Mouse (Mus musculus) testis, adult 2 months (tissue): Measurements from ENCODE around the gene Ssc5d. TPM values are rescaled to one million over a fixed set of nuclear protein-coding genes. Genes with fewer than 3 reads are reported as not detected.
A peak's percentile ranks its signal among the peaks of the same experiment; 100 is the strongest.

Experiments used
- H3K27ac ChIP-seq: fragments of 200-500 bp; 2 replicates; pipeline ENCODE4 v1.5.1; 2012; ENCODE audit warnings: low read depth, low read length; ENCODE audit not compliant: control insufficient read depth, insufficient read depth
- H3K27me3 ChIP-seq: fragments of 200-500 bp; 2 replicates; pipeline ENCODE4 v1.6.1; 2012; ENCODE audit warnings: mild to moderate bottlenecking, low read length, moderate library complexity; ENCODE audit not compliant: control insufficient read depth, insufficient read depth
- H3K36me3 ChIP-seq: fragments of 200-500 bp; 2 replicates; pipeline ENCODE4 v1.6.1; 2012; ENCODE audit warnings: mild to moderate bottlenecking, low read length; ENCODE audit not compliant: control insufficient read depth, insufficient read depth
- H3K4me1 ChIP-seq: fragments of 200-500 bp; 2 replicates; pipeline ENCODE4 v1.6.1; 2012; ENCODE audit warnings: low read length; ENCODE audit not compliant: control insufficient read depth, insufficient read depth
- H3K4me3 ChIP-seq: fragments of 200-500 bp; 2 replicates; pipeline ENCODE4 v1.5.1; 2012; ENCODE audit warnings: low read depth, mild to moderate bottlenecking, low read length, moderate library complexity, mixed read lengths; ENCODE audit not compliant: control insufficient read depth
- CTCF ChIP-seq: fragments of 200-500 bp; IDR thresholded peaks from 2 replicates; pipeline ENCODE4 v1.5.1; 2012; ENCODE audit warnings: low read depth, mild to moderate bottlenecking, inconsistent platforms, low read length, moderate library complexity; ENCODE audit not compliant: control insufficient read depth, insufficient read depth, insufficient replicate concordance
- POLR2A ChIP-seq: fragments of 200-500 bp; IDR thresholded peaks from 2 replicates; pipeline ENCODE4 v1.6.1; 2012; ENCODE audit warnings: low read depth, mild to moderate bottlenecking, inconsistent platforms, low read length, moderate library complexity; ENCODE audit not compliant: control insufficient read depth
- polyA plus RNA-seq: library from polyadenylated mRNA; depleted of rRNA; stranded (reverse); fragments of >200 nt; gene quantifications from 2 replicates; pipeline ENCODE4 v1.2.3, GENCODE M21; 2012

Ssc5d gene
- polyA plus RNA-seq, 1 experiment, result 0.94 TPM

GRCm38 (mm10) chr7:4924483-4924882 lies 1.1 kb upstream of the Ssc5d start:
- Histone ChIP-seq H3K4me3 (no peak overlapping the region), H3K4me1 (peaks cover 43% of the 10 kb centered on the region), H3K27me3 (no peaks in the 10 kb centered on the region), H3K27ac (peak overlapping the region; percentile 29; the same call in 1 of the 2 replicates), H3K36me3 (no peaks in the 10 kb centered on the region)
- 0 out of 2 replicates have a peak, but pooled peaks have one; percentile 6 for TF ChIP-seq POLR2A
- no peak for TF ChIP-seq CTCF

DNA sequence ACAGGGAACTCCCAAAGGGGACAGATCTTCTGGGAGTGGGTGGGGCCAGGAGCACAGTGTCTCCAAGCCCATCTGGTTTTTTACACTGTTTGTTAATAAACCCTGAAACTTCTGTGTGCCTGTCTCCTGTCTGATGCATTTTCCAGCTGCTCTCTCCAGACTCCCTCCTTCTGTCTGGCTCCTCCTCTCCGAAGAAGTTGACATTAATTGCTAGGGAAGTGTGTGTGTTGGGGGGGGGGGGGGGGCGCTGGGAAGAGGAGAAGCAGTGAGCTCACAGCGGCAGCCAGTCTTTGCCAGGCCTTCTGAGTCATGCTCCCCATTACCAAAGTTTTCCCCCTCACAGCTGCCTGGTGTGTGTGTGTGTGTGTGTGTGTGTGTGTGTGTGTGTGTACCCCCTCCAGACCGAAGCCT lies 689 bp upstream of the Ssc5d start:
- H3K4me3 ChIP-seq, result no peak overlapping the region

DNA sequence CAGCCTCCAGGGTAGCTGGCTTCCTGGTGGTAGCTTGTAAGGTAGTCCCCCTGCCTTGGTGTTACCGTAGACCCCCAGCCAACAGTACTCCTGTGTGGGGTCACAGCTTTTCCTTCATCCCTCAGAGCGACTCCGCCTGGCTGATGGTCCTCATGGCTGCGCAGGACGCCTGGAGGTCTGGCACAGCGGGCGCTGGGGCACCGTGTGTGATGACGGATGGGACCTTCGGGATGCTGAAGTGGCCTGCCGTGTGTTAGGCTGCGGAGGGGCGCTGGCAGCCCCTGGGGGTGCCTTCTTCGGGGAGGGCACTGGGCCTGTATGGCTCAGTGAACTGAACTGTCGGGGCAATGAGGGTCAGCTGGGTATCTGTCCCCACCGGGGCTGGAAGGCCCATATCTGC lies 1.3 kb downstream of the Ssc5d start:
- Histone ChIP-seq H3K36me3 (no peaks in the 10 kb centered on the region), H3K27ac (no peak overlapping the region), H3K27me3 (no peaks in the 10 kb centered on the region), H3K4me3 (no peak overlapping the region), H3K4me1 (peaks cover 25% of the 10 kb centered on the region)
- no peak for TF ChIP-seq CTCF
- TF ChIP-seq POLR2A, result no peak

More for the DNA sequence above, 689 bp upstream of the Ssc5d start:
- TF ChIP-seq CTCF (no peak), POLR2A (no peak)
- peak overlapping the region; percentile 29; the same call in 1 of the 2 replicates for H3K27ac ChIP-seq
- H3K36me3 ChIP-seq, result no peaks in the 10 kb centered on the region
- H3K27me3 ChIP-seq, result no peaks in the 10 kb centered on the region
- H3K4me1 ChIP-seq, result peaks cover 43% of the 10 kb centered on the region

DNA sequence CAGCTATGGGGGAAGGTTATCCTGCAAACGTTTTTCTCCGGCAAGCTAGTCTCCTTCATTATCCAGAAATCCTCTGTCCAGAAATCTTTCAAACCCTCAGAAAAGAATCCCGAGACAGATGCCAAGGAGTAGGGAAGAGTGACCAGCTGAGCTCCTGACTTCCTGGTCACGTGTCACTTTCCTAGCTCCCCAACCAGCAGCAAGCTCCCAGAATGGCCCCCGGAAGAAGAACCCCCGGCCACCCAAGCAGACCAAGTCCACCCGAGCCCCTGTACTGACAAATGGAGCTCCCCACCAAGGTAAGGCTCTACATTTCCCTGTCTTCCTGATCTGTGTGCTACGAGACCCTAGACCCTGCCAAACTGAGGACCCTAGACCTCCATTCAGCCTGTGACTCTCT lies 2.1 kb downstream of the Ssc5d start:
- no peak for TF ChIP-seq CTCF
- no peak for TF ChIP-seq POLR2A
- Histone ChIP-seq H3K27me3 (no peaks in the 10 kb centered on the region), H3K4me3 (no peak overlapping the region), H3K36me3 (no peaks in the 10 kb centered on the region), H3K4me1 (peaks cover 19% of the 10 kb centered on the region), H3K27ac (no peak overlapping the region)

GRCm38 (mm10) chr7:4928323-4928722 lies 2.7 kb downstream of the Ssc5d start:
- Histone ChIP-seq H3K27ac (no peak overlapping the region), H3K27me3 (no peaks in the 10 kb centered on the region), H3K36me3 (no peaks in the 10 kb centered on the region), H3K4me3 (no peak overlapping the region), H3K4me1 (peaks cover 13% of the 10 kb centered on the region)
- no peak for TF ChIP-seq POLR2A
- no peak for TF ChIP-seq CTCF

GRCm38 (mm10) chr7:4933103-4933502 lies 7.5 kb downstream of the Ssc5d start:
- Histone ChIP-seq H3K4me1 (no peaks in the 10 kb centered on the region), H3K27me3 (no peaks in the 10 kb centered on the region), H3K4me3 (no peak overlapping the region), H3K36me3 (no peaks in the 10 kb centered on the region), H3K27ac (no peak overlapping the region)
- TF ChIP-seq POLR2A (no peak), CTCF (no peak)

GRCm38 (mm10) chr7:4934160-4934914 lies 8.8 kb downstream of the Ssc5d start:
- no peaks in the 10 kb centered on the region for H3K36me3 ChIP-seq
- no peak overlapping the region for H3K4me3 ChIP-seq
- no peaks in the 10 kb centered on the region for H3K4me1 ChIP-seq
- H3K27ac ChIP-seq, result no peak overlapping the region
- H3K27me3 ChIP-seq, result no peaks in the 10 kb centered on the region
- no peak for TF ChIP-seq POLR2A
- no peak for TF ChIP-seq CTCF
